Mouse (Mus musculus): ENCODE results near the gene Rnf187.

Gene Rnf187

GRCm38 (mm10) chr11:58897485-58897884 lies 41.2 kb downstream of the Rnf187 start:
- DNase-seq (ENCODE audit: low spot score), result no peak

GRCm38 (mm10) chr11:58894456-58894855 lies 44.3 kb downstream of the Rnf187 start:
- no peak for DNase-seq (ENCODE audit: low spot score)

GRCm38 (mm10) chr11:58890511-58890910 lies 48.2 kb downstream of the Rnf187 start:
- no peak for DNase-seq (ENCODE audit: low spot score)

GRCm38 (mm10) chr11:58883756-58884155 lies 55.0 kb downstream of the Rnf187 start:
- no peak for DNase-seq (ENCODE audit: low spot score)

Measured in testis, postnatal 10 days (tissue).